ENCODE assay signal across 8 mouse cellular contexts in genomic region chr6:83750171-83750684, GRCm38 (mm10). TPM values are rescaled to one million over a fixed set of nuclear protein-coding genes. Genes with fewer than 3 reads are reported as not detected.
DNase-seq lines count a peak whose midpoint lies in the region; ATAC-seq and TF ChIP-seq lines count a peak whose summit lies in the region.

No protein-coding gene starts in this region.

- H3ac ChIP-seq in myocyte (ENCODE audit: control insufficient read depth, insufficient read length): no peak overlapping the region

- no peaks in the 10 kb centered on the region for H3K9me3 ChIP-seq in midbrain, embryonic 10.5 days (replicated peaks)
- no peaks in the 10 kb centered on the region for H3K9me3 ChIP-seq in midbrain, embryonic 15.5 days
- no peaks in the 10 kb centered on the region for H3K9me3 ChIP-seq in limb, embryonic 13.5 days

- intact Hi-C loops in heart, postnatal 14 days (cut with DNase I): no loop called here

- no peak for ATAC-seq in midbrain, embryonic 15.5 days (replicated peaks)
- ATAC-seq in limb, embryonic 13.5 days (ENCODE audit: low FRiP score, low read depth): no peak

- H3K4me2 ChIP-seq in midbrain, embryonic 15.5 days: no peak overlapping the region
- 0 out of 2 replicates have a peak overlapping the region, but pooled peaks have one; percentile 3 for H3K4me2 ChIP-seq in limb, embryonic 13.5 days (replicated peaks)
- H3K4me2 ChIP-seq in myocyte (ENCODE audit: low read depth): peak overlapping the region; percentile 45

- H3K9ac ChIP-seq in midbrain, embryonic 15.5 days: no peak overlapping the region
- 0 out of 2 replicates have a peak overlapping the region, but pooled peaks have one; percentile 2 for H3K9ac ChIP-seq in limb, embryonic 13.5 days

- H3K27me3 ChIP-seq in midbrain, embryonic 10.5 days (ENCODE audit: low read depth, poor library complexity, severe bottlenecking): peaks cover 94% of the 10 kb centered on the region
- peaks cover 1% of the 10 kb centered on the region; the same call in 1 of the 2 replicates for H3K27me3 ChIP-seq in midbrain, embryonic 15.5 days (replicated peaks)
- H3K27me3 ChIP-seq in limb, embryonic 13.5 days: peaks cover 50% of the 10 kb centered on the region
- H3K27me3 ChIP-seq in myocyte (ENCODE audit: control insufficient read depth, insufficient read depth, insufficient read length): peaks cover 66% of the 10 kb centered on the region

- H3K4me3 ChIP-seq in midbrain, embryonic 10.5 days: no peak overlapping the region
- no peak overlapping the region for H3K4me3 ChIP-seq in midbrain, embryonic 15.5 days
- H3K4me3 ChIP-seq in limb, embryonic 13.5 days: no peak overlapping the region
- H3K4me3 ChIP-seq in myocyte: no peak overlapping the region

- peak overlapping the region; percentile 35; the same call in 1 of the 2 replicates for H3K27ac ChIP-seq in midbrain, embryonic 10.5 days (replicated peaks)
- no peak overlapping the region for H3K27ac ChIP-seq in midbrain, embryonic 15.5 days
- H3K27ac ChIP-seq in limb, embryonic 13.5 days: no peak overlapping the region

- H3K4me1 ChIP-seq in midbrain, embryonic 10.5 days: peaks cover 32% of the 10 kb centered on the region
- no peaks in the 10 kb centered on the region for H3K4me1 ChIP-seq in midbrain, embryonic 15.5 days
- 0 out of 2 replicates have a peak, but pooled peaks cover 5% of the 10 kb centered on the region for H3K4me1 ChIP-seq in limb, embryonic 13.5 days

- 8% methylated on average over 11 of the region's 11 CpGs for WGBS in midbrain, embryonic 10.5 days
- WGBS in midbrain, embryonic 15.5 days: 6% methylated on average over 11 of the region's 11 CpGs
- WGBS in limb, embryonic 13.5 days: 9% methylated on average over 11 of the region's 11 CpGs

- H3K36me3 ChIP-seq in midbrain, embryonic 10.5 days: no peaks in the 10 kb centered on the region
- H3K36me3 ChIP-seq in midbrain, embryonic 15.5 days (replicated peaks): no peaks in the 10 kb centered on the region
- no peaks in the 10 kb centered on the region for H3K36me3 ChIP-seq in limb, embryonic 13.5 days
- H3K36me3 ChIP-seq in myocyte (ENCODE audit: control insufficient read depth, insufficient read depth): no peaks in the 10 kb centered on the region

- no peaks in the 10 kb centered on the region for H3K79me2 ChIP-seq in myocyte (ENCODE audit: control insufficient read depth, insufficient read depth)

- peak; percentile 71 for DNase-seq in midbrain, embryonic 10.5 days (ENCODE audit: low spot score)
- DNase-seq in NIH3T3 (ENCODE audit: low read depth): peak; percentile 85
- DNase-seq in embryo, embryonic 11.5 days (ENCODE audit: low read depth, low spot score): peak; percentile 57
- DNase-seq in heart, postnatal 14 days: peak; percentile 62 to 84
- peak; percentile 67 for DNase-seq in thymus, postnatal 25 days

- TF ChIP-seq POLR2A in myocyte (IDR thresholded peaks at IDR 0.05; ENCODE audit: insufficient read length, low read depth): no peak

TF ChIP-seq in myocyte, 11 proteins besides CTCF, POLR2A, EP300 and RAD21:
- TF ChIP-seq REST (IDR thresholded peaks at IDR 0.05; ENCODE audit: insufficient read depth, insufficient read length) (no peak), MYOD1 (IDR thresholded peaks at IDR 0.05; ENCODE audit: control insufficient read depth in 1 of 3, insufficient read length in 2 of 3, low read depth in 2 of 3) (no peak), SRF (IDR thresholded peaks at IDR 0.05; ENCODE audit: control insufficient read depth, insufficient read length, low read depth) (no peak), MAX (IDR thresholded peaks at IDR 0.05; ENCODE audit: low read depth) (no peak), TCF12 (IDR thresholded peaks at IDR 0.05; ENCODE audit: insufficient read depth, poor library complexity, severe bottlenecking) (no peak), CEBPB (IDR thresholded peaks at IDR 0.05; ENCODE audit: insufficient read depth, poor library complexity, severe bottlenecking) (no peak)

RNA-seq across cellular contexts. Expression of gene Atp6v1b1, which starts 7.4 kb away (rescaled TPM):
- not detected in 2 replicates for polyA plus RNA-seq in midbrain, embryonic 10.5 days (2016; fragmentation: Nextera tagmentation; extraction: Ambion mirVana)
- polyA plus RNA-seq in midbrain, embryonic 15.5 days (2015; fragmentation: Nextera tagmentation; extraction: Ambion mirVana): not detected in 2 replicates
- total RNA-seq in heart, postnatal 14 days (2021): under 1 TPM in 1 of 2 experiments, not detected in 1; 0.60 TPM
- not detected in 2 replicates for polyA plus RNA-seq in limb, embryonic 13.5 days (2015; fragmentation: Nextera tagmentation; extraction: Ambion mirVana)
- polyA plus RNA-seq in myocyte (2012; fragmentation: generic; extraction: Trizol): not detected

RNA-seq across cellular contexts. Expression of gene Ankrd53, which starts 12.2 kb away (rescaled TPM):
- polyA plus RNA-seq in midbrain, embryonic 10.5 days (2016; fragmentation: Nextera tagmentation; extraction: Ambion mirVana): 0.24 TPM in 1 of 2 replicates, not detected in the other
- 0.22 and 0.36 TPM in 2 replicates for polyA plus RNA-seq in midbrain, embryonic 15.5 days (2015; fragmentation: Nextera tagmentation; extraction: Ambion mirVana)
- total RNA-seq in heart, postnatal 14 days (2021): not detected
- 0.20 and 0.25 TPM in 2 replicates for polyA plus RNA-seq in limb, embryonic 13.5 days (2015; fragmentation: Nextera tagmentation; extraction: Ambion mirVana)
- polyA plus RNA-seq in myocyte (2012; fragmentation: generic; extraction: Trizol): 0.05 TPM

RNA-seq across cellular contexts. Expression of gene Tex261, which starts 25.4 kb away (rescaled TPM):
- 81.6 and 81.7 TPM in 2 replicates for polyA plus RNA-seq in midbrain, embryonic 10.5 days (2016; fragmentation: Nextera tagmentation; extraction: Ambion mirVana)
- polyA plus RNA-seq in midbrain, embryonic 15.5 days (2015; fragmentation: Nextera tagmentation; extraction: Ambion mirVana): 66.7 and 71.0 TPM in 2 replicates
- total RNA-seq in heart, postnatal 14 days (2021): 10 to 100 TPM; 71.0 to 79.6 TPM
- 96.2 and 97.8 TPM in 2 replicates for polyA plus RNA-seq in limb, embryonic 13.5 days (2015; fragmentation: Nextera tagmentation; extraction: Ambion mirVana)
- polyA plus RNA-seq in myocyte (2012; fragmentation: generic; extraction: Trizol): 70.7 TPM

RNA-seq across cellular contexts. Expression of gene Vax2, which starts 39.2 kb away (rescaled TPM):
- 0.60 and 1.9 TPM in 2 replicates for polyA plus RNA-seq in midbrain, embryonic 10.5 days (2016; fragmentation: Nextera tagmentation; extraction: Ambion mirVana)
- polyA plus RNA-seq in midbrain, embryonic 15.5 days (2015; fragmentation: Nextera tagmentation; extraction: Ambion mirVana): 0.18 and 0.23 TPM in 2 replicates
- total RNA-seq in heart, postnatal 14 days (2021): not detected
- 1.1 and 1.4 TPM in 2 replicates for polyA plus RNA-seq in limb, embryonic 13.5 days (2015; fragmentation: Nextera tagmentation; extraction: Ambion mirVana)
- polyA plus RNA-seq in myocyte (2012; fragmentation: generic; extraction: Trizol): 0.66 TPM

RNA-seq across cellular contexts. Expression of gene Nagk, which starts 44.6 kb away (rescaled TPM):
- 26.1 and 35.2 TPM in 2 replicates for polyA plus RNA-seq in midbrain, embryonic 10.5 days (2016; fragmentation: Nextera tagmentation; extraction: Ambion mirVana)
- polyA plus RNA-seq in midbrain, embryonic 15.5 days (2015; fragmentation: Nextera tagmentation; extraction: Ambion mirVana): 120 TPM in 2 replicates
- 10 to 100 TPM; 18.5 to 18.7 TPM for total RNA-seq in heart, postnatal 14 days (2021)
- 57.1 and 57.3 TPM in 2 replicates for polyA plus RNA-seq in limb, embryonic 13.5 days (2015; fragmentation: Nextera tagmentation; extraction: Ambion mirVana)
- polyA plus RNA-seq in myocyte (2012; fragmentation: generic; extraction: Trizol): 42.9 TPM
